Mouse (Mus musculus): ENCODE data around the gene Asphd2. TPM values are rescaled to one million over a fixed set of nuclear protein-coding genes. Genes with fewer than 3 reads are reported as not detected.
A peak's percentile ranks its signal among the peaks of the same experiment; 100 is the strongest.

Asphd2 gene
- polyA plus RNA-seq, 1 experiment: 0.67 TPM

DNA sequence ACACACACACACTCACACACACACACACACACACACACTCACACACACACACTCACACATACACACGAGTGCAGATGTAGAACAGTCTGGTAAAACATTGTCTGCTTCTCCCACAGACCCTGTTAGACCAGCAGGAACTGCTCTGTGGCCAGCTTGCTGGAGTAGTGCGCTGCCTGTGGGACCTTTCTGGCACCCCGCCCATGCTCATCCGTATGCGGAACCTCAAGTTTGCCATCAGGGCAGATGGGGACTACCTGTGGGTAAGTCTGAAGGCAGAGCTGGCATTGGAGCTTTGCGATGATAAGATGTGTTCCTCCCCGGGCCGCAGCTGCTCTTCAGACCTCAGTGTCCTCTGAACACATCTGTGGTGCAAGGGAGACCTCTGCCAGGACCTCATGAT is 45.5 kb downstream of the Asphd2 start:
- Histone ChIP-seq H3K4me2 (ENCODE audit: low read depth) (no peak overlapping the region), H3K36me3 (ENCODE audit: control insufficient read depth, insufficient read depth) (no peaks in the 10 kb centered on the region), H3K27me3 (ENCODE audit: control insufficient read depth, insufficient read depth, insufficient read length) (no peaks in the 10 kb centered on the region), H3K79me2 (ENCODE audit: control insufficient read depth, insufficient read depth) (no peaks in the 10 kb centered on the region), H3K4me3 (no peak overlapping the region), H3ac (ENCODE audit: control insufficient read depth, insufficient read length) (no peak overlapping the region)
- no peak for TF ChIP-seq MYOG (IDR thresholded peaks at IDR 0.05; ENCODE audit: control insufficient read depth in 1 of 3, insufficient read depth in 1 of 3, insufficient read length in 2 of 3, low read depth in 2 of 3)
- no peak for TF ChIP-seq SRF (IDR thresholded peaks at IDR 0.05; ENCODE audit: control insufficient read depth, insufficient read length, low read depth)
- no peak for TF ChIP-seq E2F4 (IDR thresholded peaks at IDR 0.05; ENCODE audit: insufficient read depth)
- TF ChIP-seq POLR2AphosphoS2 (IDR thresholded peaks at IDR 0.05; ENCODE audit: insufficient read length, low read depth): no peak
- TF ChIP-seq POLR2A (IDR thresholded peaks at IDR 0.05; ENCODE audit: insufficient read length, low read depth): no peak

DNA sequence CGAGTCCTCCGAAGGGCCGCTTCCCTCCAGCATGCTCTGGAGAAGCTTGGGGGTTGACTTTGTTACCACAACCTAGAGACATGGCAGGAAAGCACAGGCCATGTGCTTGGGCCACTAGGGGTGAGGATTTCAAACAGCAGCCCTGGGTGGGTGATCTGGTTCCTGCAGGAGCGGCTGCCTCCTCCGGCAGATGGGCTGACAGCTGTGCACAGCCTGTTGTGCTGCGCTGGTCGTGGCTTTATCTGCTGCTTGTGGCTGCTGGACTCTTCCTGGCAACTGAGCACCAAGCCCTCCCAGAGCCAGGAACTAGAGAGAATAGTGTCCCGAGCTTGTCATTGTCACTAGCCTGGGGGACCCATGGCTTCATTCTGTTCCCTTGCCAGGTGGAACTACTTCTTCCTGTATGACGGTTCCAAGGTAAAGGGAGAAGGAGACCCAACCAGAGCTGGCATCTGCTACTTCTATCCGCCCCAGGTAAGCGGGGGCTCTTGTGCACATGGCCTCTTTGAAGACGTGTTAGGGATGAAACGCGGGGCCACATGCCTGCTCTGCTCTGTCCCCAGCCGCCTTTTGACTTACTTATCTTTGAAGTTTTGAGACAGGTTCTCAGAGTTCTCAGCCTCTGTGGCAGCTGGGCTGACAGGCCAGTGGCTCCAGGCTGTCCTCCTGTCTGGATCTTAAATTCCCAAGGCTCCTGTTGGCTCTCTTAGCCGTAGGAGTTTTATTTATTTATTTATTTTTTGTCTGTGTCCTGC is 48.3 kb downstream of the Asphd2 start:
- Histone ChIP-seq H3K36me3 (ENCODE audit: control insufficient read depth, insufficient read depth) (no peaks in the 10 kb centered on the region), H3K4me3 (no peak overlapping the region), H3ac (ENCODE audit: control insufficient read depth, insufficient read length) (no peak overlapping the region), H3K79me2 (ENCODE audit: control insufficient read depth, insufficient read depth) (peaks cover 8% of the 10 kb centered on the region), H3K27me3 (ENCODE audit: control insufficient read depth, insufficient read depth, insufficient read length) (no peaks in the 10 kb centered on the region), H3K4me2 (ENCODE audit: low read depth) (no peak overlapping the region)
- TF ChIP-seq REST (IDR thresholded peaks at IDR 0.05; ENCODE audit: insufficient read depth, insufficient read length) (no peak), MYOD1 (IDR thresholded peaks at IDR 0.05; ENCODE audit: control insufficient read depth in 1 of 3, insufficient read length in 2 of 3, low read depth in 2 of 3) (peak in 2 of 3 experiments; percentile 29 to 35), TCF12 (IDR thresholded peaks at IDR 0.05; ENCODE audit: insufficient read depth, poor library complexity, severe bottlenecking) (no peak), USF1 (IDR thresholded peaks at IDR 0.05; ENCODE audit: low read depth) (no peak), MYOG (IDR thresholded peaks at IDR 0.05; ENCODE audit: control insufficient read depth in 1 of 3, insufficient read depth in 1 of 3, insufficient read length in 2 of 3, low read depth in 2 of 3) (peak in 1 of 3 experiments; percentile 47)

DNA sequence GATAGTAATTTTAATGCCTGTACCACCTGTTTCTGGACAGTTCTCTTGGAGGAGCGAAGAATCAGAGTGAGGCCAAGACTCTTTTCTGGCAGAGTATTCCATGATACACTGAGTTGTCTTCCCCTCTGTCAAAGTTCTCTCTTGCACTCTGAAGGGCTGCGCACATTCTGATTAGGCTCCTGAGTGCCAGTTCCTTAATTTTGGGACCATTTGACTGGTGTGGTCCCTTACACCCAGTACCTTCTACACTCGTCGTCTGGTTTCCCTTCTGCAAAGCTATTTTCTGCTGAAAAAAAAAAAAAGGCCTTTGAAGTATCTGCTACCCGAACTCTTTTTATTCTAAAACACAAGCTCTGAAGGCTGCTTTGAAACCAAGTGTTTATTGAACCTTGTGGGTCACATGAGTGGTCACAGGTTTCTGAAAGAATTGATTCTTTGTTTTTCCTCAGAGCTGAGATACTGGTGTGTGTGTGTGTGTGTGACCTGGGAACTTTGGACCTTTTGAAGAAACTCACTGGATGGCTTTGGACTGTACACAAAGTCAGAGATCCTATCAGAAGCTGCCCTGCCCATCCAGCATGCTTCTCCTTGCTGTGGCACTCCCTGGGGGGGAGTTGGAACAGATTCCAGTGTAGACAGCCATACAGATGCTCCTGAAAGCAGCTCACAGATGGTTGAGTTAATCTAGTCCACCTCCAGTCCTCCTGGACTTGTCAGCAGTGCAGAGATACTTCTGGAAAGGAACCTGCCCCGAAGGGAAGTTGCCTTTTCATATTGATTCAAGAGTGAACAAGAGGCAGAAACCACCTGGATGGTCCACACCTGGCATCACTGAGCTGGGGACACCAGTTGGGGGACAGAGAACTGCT is 50.3 kb downstream of the Asphd2 start:
- H3K27me3 ChIP-seq (ENCODE audit: control insufficient read depth, insufficient read depth, insufficient read length): no peaks in the 10 kb centered on the region
- peak overlapping the region; percentile 89 for H3K4me2 ChIP-seq (ENCODE audit: low read depth)
- peaks cover 8% of the 10 kb centered on the region for H3K79me2 ChIP-seq (ENCODE audit: control insufficient read depth, insufficient read depth)
- no peak overlapping the region for H3ac ChIP-seq (ENCODE audit: control insufficient read depth, insufficient read length)
- H3K36me3 ChIP-seq (ENCODE audit: control insufficient read depth, insufficient read depth): no peaks in the 10 kb centered on the region
- H3K4me3 ChIP-seq: peak overlapping the region; percentile 82
- TF ChIP-seq MAX (IDR thresholded peaks at IDR 0.05; ENCODE audit: low read depth) (no peak), USF1 (IDR thresholded peaks at IDR 0.05; ENCODE audit: low read depth) (no peak), POLR2AphosphoS2 (IDR thresholded peaks at IDR 0.05; ENCODE audit: insufficient read length, low read depth) (no peak), CEBPB (IDR thresholded peaks at IDR 0.05; ENCODE audit: insufficient read depth, poor library complexity, severe bottlenecking) (no peak), REST (IDR thresholded peaks at IDR 0.05; ENCODE audit: insufficient read depth, insufficient read length) (no peak), TCF3 (IDR thresholded peaks at IDR 0.05; ENCODE audit: insufficient read length, low read depth) (no peak), MYOG (IDR thresholded peaks at IDR 0.05; ENCODE audit: control insufficient read depth in 1 of 3, insufficient read depth in 1 of 3, insufficient read length in 2 of 3, low read depth in 2 of 3) (no peak), TCF12 (IDR thresholded peaks at IDR 0.05; ENCODE audit: insufficient read depth, poor library complexity, severe bottlenecking) (no peak), POLR2A (IDR thresholded peaks at IDR 0.05; ENCODE audit: insufficient read length, low read depth) (no peak), MYOD1 (IDR thresholded peaks at IDR 0.05; ENCODE audit: control insufficient read depth in 1 of 3, insufficient read length in 2 of 3, low read depth in 2 of 3) (no peak), E2F4 (IDR thresholded peaks at IDR 0.05; ENCODE audit: insufficient read depth) (no peak)

DNA sequence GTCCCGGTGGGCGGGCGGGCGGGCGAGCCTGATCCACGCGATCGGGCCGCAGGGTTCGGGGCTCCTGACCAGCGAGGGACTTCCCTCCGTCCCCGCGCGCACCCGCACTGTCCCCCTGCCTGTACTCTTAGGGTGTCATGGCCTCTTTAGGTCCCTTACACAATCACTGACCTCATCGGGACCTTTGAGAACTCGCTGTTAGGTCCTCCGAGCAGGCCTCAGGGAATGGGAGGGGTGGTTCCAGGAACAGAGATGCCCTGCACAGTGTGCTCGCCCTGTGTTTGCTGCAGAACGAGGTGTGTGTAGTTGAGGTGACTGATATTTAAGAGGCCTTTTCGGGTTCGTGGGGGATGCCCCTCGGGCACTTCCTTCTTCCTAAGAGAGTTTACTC is 51.5 kb downstream of the Asphd2 start:
- Histone ChIP-seq H3K36me3 (ENCODE audit: control insufficient read depth, insufficient read depth) (peaks cover 7% of the 10 kb centered on the region), H3K4me2 (ENCODE audit: low read depth) (peak overlapping the region; percentile 89), H3ac (ENCODE audit: control insufficient read depth, insufficient read length) (peak overlapping the region; percentile 89), H3K27me3 (ENCODE audit: control insufficient read depth, insufficient read depth, insufficient read length) (no peaks in the 10 kb centered on the region), H3K79me2 (ENCODE audit: control insufficient read depth, insufficient read depth) (peaks cover 8% of the 10 kb centered on the region), H3K4me3 (peak overlapping the region; percentile 82)
- TF ChIP-seq USF1 (IDR thresholded peaks at IDR 0.05; ENCODE audit: low read depth): no peak
- TF ChIP-seq MYOD1 (IDR thresholded peaks at IDR 0.05; ENCODE audit: control insufficient read depth in 1 of 3, insufficient read length in 2 of 3, low read depth in 2 of 3): no peak
- no peak for TF ChIP-seq E2F4 (IDR thresholded peaks at IDR 0.05; ENCODE audit: insufficient read depth)
- TF ChIP-seq REST (IDR thresholded peaks at IDR 0.05; ENCODE audit: insufficient read depth, insufficient read length): no peak
- TF ChIP-seq MYOG (IDR thresholded peaks at IDR 0.05; ENCODE audit: control insufficient read depth in 1 of 3, insufficient read depth in 1 of 3, insufficient read length in 2 of 3, low read depth in 2 of 3): no peak
